Mouse (Mus musculus) bone marrow macrophage, adult 2 months (primary cell): ENCODE measurements around the gene Msln.

Experiments used
- CTCF ChIP-seq: IDR thresholded peaks from 2 replicates; pipeline ENCODE4 v1.5.1; 2012; ENCODE audit warnings: low read depth, mild to moderate bottlenecking, low read length, moderate library complexity
- POLR2A ChIP-seq: IDR thresholded peaks from 2 replicates; pipeline ENCODE4 v1.6.1; 2012; ENCODE audit warnings: mild to moderate bottlenecking, low read depth, low read length, borderline replicate concordance

- TF ChIP-seq CTCF (no peak), POLR2A (no peak)
Observed at GRCm38 (mm10) chr17:25735745-25736144, 18.4 kb downstream of the Msln start, which contains the start of gene Mslnl.
